Mouse (Mus musculus) hindbrain, embryonic 15.5 days (tissue): ENCODE measurements around the gene Hk1. TPM values are rescaled to one million over a fixed set of nuclear protein-coding genes. Genes with fewer than 3 reads are reported as not detected.

ENCODE experiments used
- ATAC-seq: fragments of 200-750 bp; cut with Nextera tagmentation; 2 replicates; pipeline ENCODE4 v1.8.0; 2017; ENCODE audit warnings: low read depth, moderate number of reproducible peaks, moderate TSS enrichment; ENCODE audit not compliant: low FRiP score
- H3K27ac ChIP-seq: fragments of 300-500 bp; sonication (generic); replicated peaks from 2 replicates; pipeline ENCODE4 v1.5.1; 2015; ENCODE audit warnings: mild to moderate bottlenecking, inconsistent platforms
- H3K27me3 ChIP-seq: fragments of 300-500 bp; sonication (generic); 2 replicates; pipeline ENCODE4 v1.6.1; 2015; ENCODE audit warnings: control low read depth, inconsistent platforms
- H3K36me3 ChIP-seq: fragments of 300-500 bp; sonication (generic); 2 replicates; pipeline ENCODE4 v1.6.1; 2015; ENCODE audit warnings: control low read depth, inconsistent platforms
- H3K4me1 ChIP-seq: fragments of 300-500 bp; sonication (generic); replicated peaks from 2 replicates; pipeline ENCODE4 v1.6.1; 2015; ENCODE audit warnings: control low read depth, inconsistent platforms
- H3K4me2 ChIP-seq: fragments of 300-500 bp; sonication (generic); 2 replicates; pipeline ENCODE4 v1.6.1; 2015; ENCODE audit warnings: moderate library complexity, mild to moderate bottlenecking, inconsistent platforms
- H3K4me3 ChIP-seq: fragments of 300-500 bp; sonication (generic); 2 replicates; pipeline ENCODE4 v1.5.1; 2015; ENCODE audit warnings: mild to moderate bottlenecking, inconsistent platforms
- H3K9ac ChIP-seq: fragments of 300-500 bp; sonication (generic); 2 replicates; pipeline ENCODE4 v1.6.1; 2015; ENCODE audit warnings: inconsistent platforms
- H3K9me3 ChIP-seq: fragments of 300-500 bp; sonication (generic); 2 replicates; pipeline ENCODE4 v1.6.1; 2016; ENCODE audit warnings: control low read depth, inconsistent platforms
- WGBS: fragments of 180-500 bp; shearing (Covaris S2); methylation state at CpG from one replicate; pipeline ENCODE4 v1.1.7; 2015; 5-methylcytosine and 5-hydroxymethylcytosine counted together
- polyA plus RNA-seq: library from polyadenylated mRNA; unstranded; fragments of >200 nt; fragmentation: Nextera tagmentation; extraction: Ambion mirVana; gene quantifications from 2 replicates; pipeline ENCODE4 v1.2.1, GENCODE M21; 2015

Gene Hk1
- 128 and 140 TPM in 2 replicates for polyA plus RNA-seq

DNA sequence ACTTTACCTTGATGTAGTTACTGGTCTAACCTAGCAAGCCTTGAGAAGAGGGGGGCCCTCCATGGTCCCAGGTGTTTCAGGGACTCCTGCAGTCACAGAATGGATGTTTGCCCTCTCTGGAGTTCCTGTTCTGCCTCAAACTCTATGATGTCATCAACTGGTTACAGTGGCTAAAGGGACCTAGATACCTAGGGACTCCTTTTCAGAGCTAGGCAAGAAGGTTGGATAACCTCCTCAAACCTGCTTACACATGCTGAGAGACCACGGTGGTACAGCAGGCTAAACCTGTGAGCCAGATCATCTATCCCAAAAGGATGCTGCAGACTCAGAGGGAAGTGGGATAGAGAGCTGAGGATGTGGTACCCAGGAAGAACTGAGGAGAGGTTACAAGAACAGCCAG is at the start of gene Hk1:
TSS of gene Hk1 (minus strand) at position 101 of the 400 bp plus-strand sequence.
- H3K27ac ChIP-seq: no peak within 1 kb of the TSS
- no peaks in the 10 kb centered on the region for H3K36me3 ChIP-seq
- no peak within 1 kb of the TSS for H3K4me3 ChIP-seq
- no peaks in the 10 kb centered on the region for H3K4me1 ChIP-seq
- H3K9ac ChIP-seq: no peak within 1 kb of the TSS
- no peaks in the 10 kb centered on the region for H3K27me3 ChIP-seq
- H3K9me3 ChIP-seq: no peaks in the 10 kb centered on the region
- H3K4me2 ChIP-seq: no peak within 1 kb of the TSS
- ATAC-seq: no peak
- 85% methylated on average over 1 of the region's 1 CpGs for WGBS

GRCm38 (mm10) chr10:62425081-62425871 is 45.6 kb upstream of the Hk1 start:
- Histone ChIP-seq H3K4me1 (no peaks in the 10 kb centered on the region), H3K9me3 (no peaks in the 10 kb centered on the region), H3K27ac (no peak overlapping the region), H3K9ac (no peak overlapping the region), H3K4me3 (no peak overlapping the region), H3K4me2 (no peak overlapping the region), H3K36me3 (peaks cover 26% of the 10 kb centered on the region), H3K27me3 (no peaks in the 10 kb centered on the region)
- 49% methylated on average over 9 of the region's 9 CpGs for WGBS
- ATAC-seq: no peak

- Histone ChIP-seq H3K27ac (no peak within 1 kb of the TSS), H3K4me2 (no peak within 1 kb of the TSS), H3K4me1 (no peaks in the 10 kb centered on the region), H3K9me3 (no peaks in the 10 kb centered on the region), H3K9ac (no peak within 1 kb of the TSS), H3K27me3 (no peaks in the 10 kb centered on the region), H3K4me3 (no peak within 1 kb of the TSS), H3K36me3 (no peaks in the 10 kb centered on the region)
- 34% methylated on average over 15 of the region's 15 CpGs for WGBS
- no peak for ATAC-seq
These were observed 42.5 kb upstream of the Hk1 start, which contains the start of gene Hkdc1 for GRCm38 (mm10) chr10:62422255-62422654. Hkdc1 (minus strand) TSS chr10:62422491.

- no peak overlapping the region for H3K4me2 ChIP-seq
- no peaks in the 10 kb centered on the region for H3K27me3 ChIP-seq
- 79% methylated on average over 3 of the region's 3 CpGs for WGBS
- no peak overlapping the region for H3K9ac ChIP-seq
- no peak overlapping the region for H3K4me3 ChIP-seq
- H3K4me1 ChIP-seq: no peaks in the 10 kb centered on the region
- H3K36me3 ChIP-seq: no peaks in the 10 kb centered on the region
- no peak overlapping the region for H3K27ac ChIP-seq
- peak; percentile 66; the same call in 1 of the 2 replicates for ATAC-seq
- H3K9me3 ChIP-seq: no peaks in the 10 kb centered on the region
These were observed 41.4 kb upstream of the Hk1 start for GRCm38 (mm10) chr10:62421127-62421526.

DNA sequence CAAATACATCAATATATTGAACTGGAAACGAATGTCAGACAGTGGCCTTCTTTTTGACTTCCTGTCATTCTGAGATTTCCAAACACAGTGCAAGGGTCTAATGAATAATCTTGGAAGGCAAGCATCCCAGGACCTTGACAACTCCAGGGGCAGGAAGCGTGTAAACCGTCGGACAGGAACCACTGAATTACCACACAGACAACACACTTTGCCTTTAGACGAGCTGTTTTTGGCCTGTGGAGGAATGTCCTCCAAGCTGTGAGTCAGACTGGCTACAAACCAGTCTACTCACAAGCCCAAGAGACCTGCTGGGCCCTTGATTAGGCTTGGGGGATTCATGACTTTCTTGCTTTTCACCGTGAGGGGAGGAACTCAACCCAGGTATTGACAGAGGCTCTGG is 40.7 kb upstream of the Hk1 start:
- no peak overlapping the region for H3K9ac ChIP-seq
- H3K9me3 ChIP-seq: no peaks in the 10 kb centered on the region
- no peak for ATAC-seq
- no peak overlapping the region for H3K27ac ChIP-seq
- no peaks in the 10 kb centered on the region for H3K36me3 ChIP-seq
- H3K4me3 ChIP-seq: no peak overlapping the region
- H3K27me3 ChIP-seq: no peaks in the 10 kb centered on the region
- H3K4me2 ChIP-seq: no peak overlapping the region
- WGBS: 70% methylated on average over 6 of the region's 6 CpGs
- no peaks in the 10 kb centered on the region for H3K4me1 ChIP-seq

GRCm38 (mm10) chr10:62419422-62419821 is 39.7 kb upstream of the Hk1 start:
- H3K9me3 ChIP-seq: no peaks in the 10 kb centered on the region
- ATAC-seq: no peak
- H3K27me3 ChIP-seq: no peaks in the 10 kb centered on the region
- no peaks in the 10 kb centered on the region for H3K36me3 ChIP-seq
- no peaks in the 10 kb centered on the region for H3K4me1 ChIP-seq
- 83% methylated on average over 5 of the region's 5 CpGs for WGBS
- no peak overlapping the region for H3K27ac ChIP-seq
- H3K4me3 ChIP-seq: no peak overlapping the region
- H3K4me2 ChIP-seq: no peak overlapping the region
- H3K9ac ChIP-seq: no peak overlapping the region

GRCm38 (mm10) chr10:62418831-62419356 is 39.2 kb upstream of the Hk1 start:
- H3K9ac ChIP-seq: no peak overlapping the region
- 48% methylated on average over 7 of the region's 7 CpGs for WGBS
- H3K27me3 ChIP-seq: no peaks in the 10 kb centered on the region
- no peaks in the 10 kb centered on the region for H3K36me3 ChIP-seq
- no peak overlapping the region for H3K27ac ChIP-seq
- no peak for ATAC-seq
- H3K4me1 ChIP-seq: no peaks in the 10 kb centered on the region
- H3K4me3 ChIP-seq: no peak overlapping the region
- no peaks in the 10 kb centered on the region for H3K9me3 ChIP-seq
- H3K4me2 ChIP-seq: no peak overlapping the region

DNA sequence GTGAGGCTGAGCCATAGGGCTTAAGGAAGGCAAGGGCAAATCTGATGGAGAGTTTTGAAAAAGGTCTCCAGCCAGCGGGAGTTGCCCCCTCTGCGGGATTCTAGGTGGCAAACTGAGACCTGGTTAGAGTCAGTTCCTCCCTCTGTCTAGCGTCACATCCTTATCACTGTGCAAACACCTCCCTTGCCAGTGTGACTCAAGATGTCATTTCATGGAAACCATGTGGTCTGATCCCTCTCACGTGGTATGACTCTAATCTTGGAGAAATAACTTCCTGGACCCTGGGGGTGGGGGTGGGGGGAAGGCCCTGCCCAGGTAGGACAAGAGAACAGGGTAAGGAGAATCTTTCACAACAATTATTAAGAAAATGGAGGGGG is 33.9 kb upstream of the Hk1 start:
- Histone ChIP-seq H3K27me3 (no peaks in the 10 kb centered on the region), H3K4me1 (no peaks in the 10 kb centered on the region), H3K4me2 (no peak overlapping the region), H3K27ac (no peak overlapping the region), H3K9ac (no peak overlapping the region), H3K4me3 (no peak overlapping the region), H3K9me3 (no peaks in the 10 kb centered on the region), H3K36me3 (no peaks in the 10 kb centered on the region)
- ATAC-seq: no peak
- WGBS: 67% methylated on average over 4 of the region's 4 CpGs

GRCm38 (mm10) chr10:62412906-62413605 is 33.3 kb upstream of the Hk1 start:
- no peaks in the 10 kb centered on the region for H3K4me1 ChIP-seq
- H3K9ac ChIP-seq: no peak overlapping the region
- H3K27me3 ChIP-seq: no peaks in the 10 kb centered on the region
- H3K27ac ChIP-seq: no peak overlapping the region
- 46% methylated on average over 7 of the region's 8 CpGs for WGBS
- H3K36me3 ChIP-seq: no peaks in the 10 kb centered on the region
- H3K9me3 ChIP-seq: no peaks in the 10 kb centered on the region
- no peak for ATAC-seq
- no peak overlapping the region for H3K4me2 ChIP-seq
- H3K4me3 ChIP-seq: no peak overlapping the region

- Histone ChIP-seq H3K9ac (no peak overlapping the region), H3K4me1 (no peaks in the 10 kb centered on the region), H3K36me3 (no peaks in the 10 kb centered on the region), H3K27ac (no peak overlapping the region), H3K4me3 (no peak overlapping the region), H3K27me3 (no peaks in the 10 kb centered on the region), H3K9me3 (no peaks in the 10 kb centered on the region), H3K4me2 (no peak overlapping the region)
- ATAC-seq: no peak
- 72% methylated on average over 19 of the region's 19 CpGs for WGBS
These were observed 32.0 kb upstream of the Hk1 start for GRCm38 (mm10) chr10:62411431-62412410.

- Histone ChIP-seq H3K36me3 (no peaks in the 10 kb centered on the region), H3K9ac (no peak overlapping the region), H3K27me3 (no peaks in the 10 kb centered on the region), H3K9me3 (no peaks in the 10 kb centered on the region), H3K4me3 (no peak overlapping the region), H3K4me2 (no peak overlapping the region), H3K27ac (no peak overlapping the region), H3K4me1 (no peaks in the 10 kb centered on the region)
- peak; percentile 77; the same call in 1 of the 2 replicates for ATAC-seq
- WGBS: 9% methylated on average over 5 of the region's 5 CpGs
These were observed 31.2 kb upstream of the Hk1 start for GRCm38 (mm10) chr10:62410943-62411342.
